Mouse (Mus musculus) liver, embryonic 12.5 days (tissue): ENCODE data around the gene Men1. TPM values are rescaled to one million over a fixed set of nuclear protein-coding genes. Genes with fewer than 3 reads are reported as not detected.
"Not testable (repeated sequence)": the region's sequence is repeated elsewhere in the genome, so short reads cannot be mapped to it uniquely, and the experiment has no call there.

Experiments
- ATAC-seq: fragments of 200-750 bp; cut with Nextera tagmentation; 2 replicates; pipeline ENCODE4 v1.8.0; 2017; ENCODE audit warnings: moderate number of reproducible peaks, mild to moderate bottlenecking, moderate library complexity
- H3K27ac ChIP-seq: fragments of 300-500 bp; sonication (generic); 2 replicates; pipeline ENCODE4 v1.5.1; 2016; ENCODE audit warnings: mild to moderate bottlenecking
- H3K27me3 ChIP-seq: fragments of 300-500 bp; sonication (generic); replicated peaks from 2 replicates; pipeline ENCODE4 v1.6.1; 2016; ENCODE audit warnings: mild to moderate bottlenecking, moderate library complexity
- H3K36me3 ChIP-seq: fragments of 300-500 bp; sonication (generic); 2 replicates; pipeline ENCODE4 v1.6.1; 2016; ENCODE audit warnings: mild to moderate bottlenecking, moderate library complexity
- H3K4me1 ChIP-seq: fragments of 300-500 bp; sonication (generic); 2 replicates; pipeline ENCODE4 v1.6.1; 2016
- H3K4me2 ChIP-seq: fragments of 300-500 bp; sonication (generic); 2 replicates; pipeline ENCODE4 v1.6.1; 2016; ENCODE audit warnings: mild to moderate bottlenecking, moderate library complexity
- H3K4me3 ChIP-seq: fragments of 300-500 bp; sonication (generic); 2 replicates; pipeline ENCODE4 v1.5.1; 2016; ENCODE audit warnings: mild to moderate bottlenecking, moderate library complexity
- H3K9ac ChIP-seq: fragments of 300-500 bp; sonication (generic); 2 replicates; pipeline ENCODE4 v1.6.1; 2016; ENCODE audit warnings: mild to moderate bottlenecking, moderate library complexity
- H3K9me3 ChIP-seq: fragments of 300-500 bp; sonication (generic); replicated peaks from 2 replicates; pipeline ENCODE4 v1.6.1; 2016; ENCODE audit warnings: mild to moderate bottlenecking, moderate library complexity
- WGBS: fragments of 180-500 bp; shearing (Covaris S2); methylation state at CpG from one replicate; pipeline ENCODE4 v1.1.7; 2016; ENCODE audit not compliant: insufficient replicate concordance; 5-methylcytosine and 5-hydroxymethylcytosine counted together
- polyA plus RNA-seq: library from polyadenylated mRNA; unstranded; fragments of >200 nt; fragmentation: Nextera tagmentation; extraction: Ambion mirVana; gene quantifications from 2 replicates; pipeline ENCODE4 v1.2.1, GENCODE M21; 2016

Gene Men1
- 48.6 and 49.4 TPM in 2 replicates for polyA plus RNA-seq

DNA sequence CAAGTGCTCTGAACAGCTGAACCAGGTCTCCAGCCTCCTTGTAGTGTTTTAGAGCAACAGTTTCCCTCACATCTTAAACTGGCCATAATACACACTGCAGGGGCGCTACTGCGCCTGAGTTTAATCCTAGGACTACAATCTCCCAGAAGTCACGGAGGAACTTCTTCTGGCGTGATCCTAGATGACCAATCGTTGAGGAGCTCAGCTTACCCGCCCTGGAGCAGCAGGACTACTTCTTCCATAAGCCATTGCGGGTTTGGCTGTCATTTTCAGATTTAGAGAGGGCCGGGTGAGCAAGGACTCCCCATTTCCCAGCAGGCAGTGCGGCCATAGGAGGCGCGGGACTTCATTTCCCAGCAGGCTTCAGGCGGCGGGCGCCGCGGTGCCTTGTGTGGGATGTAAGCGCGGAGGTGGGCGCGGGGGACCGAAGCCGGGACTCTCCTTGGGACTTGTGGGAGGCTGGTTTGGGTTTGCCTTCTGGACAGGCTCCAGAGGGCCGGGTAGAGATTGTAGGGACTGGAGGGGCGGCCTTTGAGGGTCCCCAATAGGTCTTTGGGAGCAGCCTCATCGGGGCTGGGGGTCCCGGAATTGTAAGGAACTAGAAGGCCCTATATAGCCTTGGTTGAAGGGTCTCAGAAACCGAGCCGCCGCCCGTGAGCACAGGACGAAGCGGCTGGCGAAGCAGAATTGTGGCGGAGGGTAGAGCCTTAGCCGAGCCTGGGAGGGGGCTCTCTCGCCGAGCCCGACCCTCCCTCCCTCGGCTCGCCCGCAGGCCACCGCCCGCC, at the start of gene Men1:
Men1 (plus strand) TSS at position 307 of the 785 bp plus-strand sequence.
- Histone ChIP-seq H3K4me2 (peak within 1 kb of the TSS; percentile 97), H3K27me3 (no peaks in the 10 kb centered on the region), H3K4me3 (peak within 1 kb of the TSS; percentile 82), H3K27ac (peak within 1 kb of the TSS; percentile 85), H3K9ac (peak within 1 kb of the TSS; percentile 88), H3K4me1 (peaks cover 62% of the 10 kb centered on the region), H3K36me3 (peaks cover 33% of the 10 kb centered on the region), H3K9me3 (no peaks in the 10 kb centered on the region)
- 2% methylated on average over 43 of the region's 43 CpGs for WGBS
- ATAC-seq = peak; percentile 87

DNA sequence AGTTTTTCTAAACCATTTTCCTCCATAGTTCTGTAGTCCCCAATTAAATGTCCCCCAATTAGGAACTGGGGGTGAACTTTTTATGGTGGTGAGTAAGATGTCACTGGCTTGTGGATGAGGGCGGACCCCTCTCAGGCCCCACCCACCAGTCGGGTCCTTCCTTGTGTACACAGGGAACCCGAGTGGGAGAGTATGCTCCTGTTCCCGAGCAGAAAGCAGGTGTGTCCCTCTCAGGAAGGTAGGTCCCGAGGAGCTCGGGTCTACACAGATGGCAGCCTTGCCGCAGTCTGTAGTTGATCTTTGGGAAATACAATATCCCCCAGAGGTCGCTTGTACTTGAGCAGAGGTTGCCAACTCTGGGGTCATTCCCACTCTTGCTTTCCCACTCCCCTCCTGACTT, 49.6 kb upstream of the Men1 start:
- WGBS = 22% methylated on average over 8 of the region's 8 CpGs
- Histone ChIP-seq H3K27ac (peak overlapping the region; percentile 98), H3K9me3 (no peaks in the 10 kb centered on the region), H3K27me3 (no peaks in the 10 kb centered on the region), H3K4me3 (peak overlapping the region; percentile 37), H3K4me1 (peaks cover 100% of the 10 kb centered on the region), H3K36me3 (peaks cover 96% of the 10 kb centered on the region), H3K4me2 (peak overlapping the region; percentile 70), H3K9ac (peak overlapping the region; percentile 71)
- peak; percentile 29; the same call in 1 of the 2 replicates for ATAC-seq

DNA sequence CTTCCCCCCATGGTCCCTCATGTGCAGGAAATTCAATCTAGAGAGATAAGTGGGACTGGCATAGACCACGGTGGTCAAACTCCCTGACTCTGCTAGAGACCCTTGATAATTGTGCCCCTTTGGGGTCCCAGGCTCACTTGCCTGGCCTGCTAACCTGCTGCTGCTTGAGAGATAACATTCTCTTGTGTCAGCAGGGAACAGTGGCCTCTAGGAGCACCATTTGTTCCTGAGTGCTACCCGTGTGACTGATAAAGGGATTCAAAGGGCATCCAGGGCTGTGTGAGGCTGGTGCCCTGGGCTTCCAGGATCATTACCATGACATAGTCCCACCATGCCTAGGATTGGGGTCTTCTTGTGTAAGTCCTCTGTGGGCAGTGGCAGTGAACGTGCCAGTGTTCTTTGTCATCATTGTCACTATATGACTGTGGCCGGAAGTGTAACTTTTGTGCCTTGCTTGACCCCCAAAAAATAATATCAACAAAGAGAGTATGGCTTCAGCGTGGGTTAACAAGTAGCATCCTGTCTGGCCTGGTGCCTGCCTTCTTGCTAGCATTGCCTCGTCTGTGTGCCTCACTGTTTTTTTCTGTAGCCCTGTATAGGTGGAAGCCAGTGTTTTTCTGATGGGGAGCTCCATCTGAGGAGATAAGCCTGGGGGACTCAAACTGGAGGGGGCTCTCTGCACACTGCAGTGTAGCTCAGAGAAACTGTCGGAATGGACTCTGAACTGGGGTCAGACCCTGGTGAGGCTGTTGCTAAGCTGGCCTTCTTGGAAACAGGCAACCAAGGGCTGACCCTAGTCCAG, 48.9 kb upstream of the Men1 start:
- Histone ChIP-seq H3K9me3 (no peaks in the 10 kb centered on the region), H3K27ac (peak overlapping the region; percentile 98), H3K36me3 (peaks cover 92% of the 10 kb centered on the region), H3K27me3 (no peaks in the 10 kb centered on the region), H3K4me1 (peaks cover 99% of the 10 kb centered on the region), H3K9ac (peak overlapping the region; percentile 71), H3K4me2 (peak overlapping the region; percentile 70), H3K4me3 (peak overlapping the region; percentile 37)
- WGBS = 23% methylated on average over 7 of the region's 7 CpGs
- peak; percentile 66 for ATAC-seq

DNA sequence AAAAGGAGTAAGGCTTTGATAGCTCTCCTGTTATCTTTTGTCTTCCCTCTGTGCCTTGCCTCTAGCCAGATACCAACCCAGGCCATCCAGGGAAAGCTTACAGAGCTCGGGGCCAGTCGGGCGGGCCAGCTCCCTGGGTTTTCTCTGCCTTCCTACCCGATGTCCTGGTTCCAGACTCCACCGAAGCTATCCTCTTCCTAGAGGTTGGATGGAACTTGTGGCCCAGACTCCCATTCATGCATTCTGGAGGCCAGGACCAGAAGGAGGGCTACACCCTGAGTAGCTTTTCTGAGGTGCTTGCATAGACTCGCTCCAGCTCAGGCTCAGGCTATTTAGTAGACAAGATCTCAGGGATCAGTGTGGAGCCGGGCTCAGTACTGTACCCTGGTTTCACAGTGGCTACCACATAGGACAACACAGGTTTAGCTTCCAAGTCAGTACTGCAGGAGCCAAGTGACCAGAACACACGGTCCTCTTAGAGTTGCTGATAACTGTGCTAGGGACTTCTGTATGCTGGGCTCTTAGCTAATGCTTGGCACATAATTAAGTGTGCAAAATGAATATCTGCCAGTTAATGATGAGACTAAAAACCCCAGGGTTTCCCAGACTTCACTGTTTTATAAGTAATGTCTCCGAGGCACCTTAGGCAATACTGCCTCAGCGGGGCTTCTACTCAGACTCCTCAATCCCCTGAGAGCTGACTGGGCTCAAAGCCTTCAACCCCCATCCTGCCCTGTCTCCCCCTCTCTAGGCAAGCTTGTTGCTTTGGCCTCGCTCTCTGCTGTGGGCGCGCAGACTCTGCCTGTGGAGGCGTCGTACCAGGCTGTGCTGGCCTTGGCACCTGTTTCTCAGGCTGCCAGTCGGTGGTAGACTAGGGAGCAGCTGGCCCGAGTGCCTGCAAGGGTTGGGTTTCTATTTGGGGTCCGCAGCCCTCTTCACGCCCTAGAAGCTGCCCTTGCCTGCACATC, 48.1 kb upstream of the Men1 start:
- Histone ChIP-seq H3K4me3 (peak overlapping the region; percentile 37), H3K9me3 (no peaks in the 10 kb centered on the region), H3K36me3 (peaks cover 91% of the 10 kb centered on the region), H3K27me3 (no peaks in the 10 kb centered on the region), H3K4me1 (peaks cover 99% of the 10 kb centered on the region), H3K27ac (peak overlapping the region; percentile 98), H3K9ac (peak overlapping the region; percentile 71), H3K4me2 (peak overlapping the region; percentile 70)
- 66% methylated on average over 19 of the region's 19 CpGs for WGBS
- ATAC-seq = peak; percentile 50; the same call in 1 of the 2 replicates

DNA sequence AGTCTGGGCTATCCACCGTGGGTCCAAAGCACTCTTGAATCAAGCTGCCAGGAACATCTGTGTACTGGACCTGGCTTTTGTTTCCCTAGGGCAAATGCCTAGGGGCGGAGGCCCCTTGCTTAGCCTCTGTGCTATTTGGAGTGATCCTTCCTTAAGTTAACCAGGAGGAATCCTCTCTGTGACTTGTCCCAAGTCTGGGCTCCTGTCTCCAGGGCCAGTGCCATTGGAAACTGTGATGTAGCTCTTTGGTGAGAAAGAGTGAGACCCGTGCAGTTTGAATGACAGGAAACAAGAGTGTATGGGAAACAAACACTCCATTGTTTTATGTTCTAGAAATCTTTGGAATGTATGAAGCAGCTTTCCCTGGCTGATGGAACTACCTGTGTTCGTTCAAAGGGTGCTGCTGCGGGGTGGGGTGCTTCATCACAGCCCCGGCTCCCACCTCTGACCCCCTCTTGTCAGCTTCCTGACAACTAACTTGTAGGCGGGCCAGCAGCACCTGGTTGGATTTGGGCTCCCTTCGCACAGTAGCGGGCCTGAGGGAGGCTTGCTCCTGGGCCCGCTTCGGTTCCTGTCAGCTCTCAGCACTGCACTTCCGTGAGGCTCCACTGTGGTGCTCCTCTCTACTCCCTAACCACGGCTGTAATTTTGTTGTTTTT, 46.4 kb upstream of the Men1 start:
- ATAC-seq = no peak
- WGBS = 69% methylated on average over 13 of the region's 13 CpGs
- Histone ChIP-seq H3K4me3 (no peak overlapping the region), H3K4me2 (peak overlapping the region; percentile 18; the same call in 1 of the 2 replicates), H3K9ac (0 out of 2 replicates have a peak overlapping the region, but pooled peaks have one; percentile 2), H3K27ac (peak overlapping the region; percentile 67), H3K27me3 (no peaks in the 10 kb centered on the region), H3K4me1 (peaks cover 95% of the 10 kb centered on the region), H3K36me3 (peaks cover 89% of the 10 kb centered on the region), H3K9me3 (no peaks in the 10 kb centered on the region)

DNA sequence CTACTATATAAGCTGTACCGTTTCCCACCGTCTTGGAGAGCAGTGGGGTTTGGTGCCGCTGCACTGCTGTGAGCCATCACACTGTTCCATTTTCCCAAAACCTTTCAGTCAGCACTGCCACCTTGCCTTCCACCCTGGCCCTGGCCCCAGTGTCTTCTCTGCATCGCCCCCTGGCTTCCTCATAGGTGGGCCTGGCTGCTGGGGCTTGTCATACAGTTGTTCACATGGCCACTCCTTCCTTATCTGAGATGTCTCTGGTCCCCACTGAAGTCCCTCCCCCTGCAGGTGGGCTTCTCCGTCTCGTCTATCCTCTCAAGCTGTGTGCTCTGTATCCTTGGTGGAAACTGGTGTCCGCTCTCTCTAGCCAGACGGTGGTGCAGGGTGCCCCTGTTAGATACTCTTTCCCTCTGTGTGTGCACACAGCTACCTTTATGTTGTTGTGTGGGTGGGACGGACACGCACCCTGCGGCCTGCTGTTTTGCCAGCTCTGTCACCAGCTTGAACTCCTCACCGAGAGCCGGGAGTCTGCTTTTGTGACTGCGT, 45.0 kb upstream of the Men1 start:
- peaks cover 92% of the 10 kb centered on the region for H3K36me3 ChIP-seq
- peak overlapping the region; percentile 94 for H3K27ac ChIP-seq
- no peaks in the 10 kb centered on the region for H3K9me3 ChIP-seq
- 74% methylated on average over 14 of the region's 14 CpGs for WGBS
- H3K4me2 ChIP-seq = peak overlapping the region; percentile 23; the same call in 1 of the 2 replicates
- peak overlapping the region; percentile 42 for H3K9ac ChIP-seq
- H3K27me3 ChIP-seq = no peaks in the 10 kb centered on the region
- ATAC-seq = no peak
- no peak overlapping the region for H3K4me3 ChIP-seq
- peaks cover 83% of the 10 kb centered on the region for H3K4me1 ChIP-seq

DNA sequence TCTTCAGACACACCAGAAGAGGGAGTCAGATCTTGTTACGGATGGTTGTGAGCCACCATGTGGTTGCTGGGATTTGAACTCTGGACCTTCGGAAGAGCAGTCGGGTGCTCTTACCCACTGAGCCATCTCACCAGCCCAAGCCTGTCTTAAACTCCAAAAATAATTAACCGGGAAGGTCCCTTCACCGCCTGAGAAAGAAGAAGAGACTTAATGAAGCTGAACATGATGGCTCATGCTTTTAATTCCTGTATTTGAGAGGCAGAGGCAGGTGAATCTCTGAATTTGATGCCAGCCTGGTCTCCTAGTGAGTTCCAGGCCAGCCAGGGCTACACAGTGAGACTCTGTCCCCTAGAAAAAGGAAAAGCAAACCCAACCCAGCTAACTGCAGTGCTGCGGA, 44.1 kb upstream of the Men1 start:
- 70% methylated on average over 5 of the region's 6 CpGs for WGBS
- peak overlapping the region; percentile 54 for H3K4me2 ChIP-seq

DNA sequence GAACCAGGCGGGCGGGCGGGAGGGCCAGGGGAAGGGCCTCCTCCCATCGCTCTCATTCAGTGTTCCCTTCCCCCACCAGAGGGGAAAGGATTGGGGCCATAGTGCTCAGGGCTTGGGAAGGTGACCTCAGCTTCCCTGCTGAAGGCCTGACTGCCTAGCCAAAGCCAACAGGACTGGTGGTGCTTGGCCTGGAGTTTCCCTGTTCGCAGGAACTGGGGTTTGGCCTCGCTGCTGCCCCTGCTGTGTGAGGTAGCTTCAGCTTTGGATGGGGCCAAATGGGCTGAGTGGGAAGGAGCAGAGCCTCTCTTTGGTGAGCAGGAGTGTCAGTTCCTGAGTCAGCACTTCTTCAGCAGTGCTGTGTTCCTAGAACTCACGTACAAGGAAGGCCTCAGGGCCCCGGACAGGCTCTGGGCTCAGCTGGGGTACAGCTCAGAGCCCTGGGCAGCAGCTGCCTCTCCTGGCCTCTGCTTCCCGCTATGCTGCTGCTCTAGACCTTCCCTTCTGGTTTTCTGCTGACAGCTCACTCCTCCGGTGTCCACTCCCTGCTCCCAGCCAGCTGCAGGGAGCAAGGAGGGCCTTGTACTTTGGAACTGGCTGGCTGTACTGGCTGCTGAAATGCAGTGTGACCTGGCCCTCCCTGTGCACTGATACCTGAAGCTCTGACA, 43.5 kb upstream of the Men1 start:
- H3K4me3 ChIP-seq = peak overlapping the region; percentile 16; the same call in 1 of the 2 replicates
- peaks cover 83% of the 10 kb centered on the region for H3K4me1 ChIP-seq
- peak overlapping the region; percentile 94 for H3K27ac ChIP-seq
- H3K27me3 ChIP-seq = no peaks in the 10 kb centered on the region
- WGBS = 33% methylated on average over 10 of the region's 10 CpGs
- H3K4me2 ChIP-seq = peak overlapping the region; percentile 54
- ATAC-seq = peak; percentile 76
- H3K36me3 ChIP-seq = peaks cover 92% of the 10 kb centered on the region
- H3K9me3 ChIP-seq = no peaks in the 10 kb centered on the region
- H3K9ac ChIP-seq = peak overlapping the region; percentile 64

More for the DNA sequence above, 44.1 kb upstream of the Men1 start:
- ATAC-seq, H3K27me3 ChIP-seq, H3K9me3 ChIP-seq: not testable (repeated sequence)
- H3K4me1 ChIP-seq = peaks cover 83% of the 10 kb centered on the region
- peak overlapping the region; percentile 94 for H3K27ac ChIP-seq
- H3K4me3 ChIP-seq = peak overlapping the region; percentile 16; the same call in 1 of the 2 replicates
- peaks cover 92% of the 10 kb centered on the region for H3K36me3 ChIP-seq
- H3K9ac ChIP-seq = peak overlapping the region; percentile 64

DNA sequence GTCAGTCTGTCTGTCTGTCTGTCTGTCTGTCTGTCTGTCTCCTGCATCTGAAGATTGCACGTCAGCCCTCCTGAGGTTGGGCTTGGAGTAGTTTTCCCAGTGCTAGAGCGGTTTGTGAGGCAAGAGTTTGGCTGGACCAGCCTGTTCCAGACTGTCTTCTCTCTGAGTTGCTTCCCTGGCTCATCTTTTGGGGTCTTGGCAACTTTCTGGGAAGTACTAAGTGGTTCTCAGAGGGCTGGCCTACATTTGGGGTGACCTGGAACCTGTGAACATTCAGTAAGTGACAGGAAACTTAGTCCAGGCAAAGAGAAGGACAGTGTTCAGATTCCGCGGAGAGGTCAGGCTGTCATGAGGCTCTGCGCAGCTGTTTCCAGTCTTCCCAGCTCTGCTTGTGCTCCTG, 42.5 kb upstream of the Men1 start:
- no peak for ATAC-seq
- H3K9me3 ChIP-seq = no peaks in the 10 kb centered on the region
- 89% methylated on average over 5 of the region's 5 CpGs for WGBS
- H3K27ac ChIP-seq = peak overlapping the region; percentile 94
- H3K9ac ChIP-seq = peak overlapping the region; percentile 64; the same call in 1 of the 2 replicates
- H3K36me3 ChIP-seq = peaks cover 92% of the 10 kb centered on the region
- H3K4me2 ChIP-seq = no peak overlapping the region
- peaks cover 83% of the 10 kb centered on the region for H3K4me1 ChIP-seq
- no peak overlapping the region for H3K4me3 ChIP-seq
- no peaks in the 10 kb centered on the region for H3K27me3 ChIP-seq

DNA sequence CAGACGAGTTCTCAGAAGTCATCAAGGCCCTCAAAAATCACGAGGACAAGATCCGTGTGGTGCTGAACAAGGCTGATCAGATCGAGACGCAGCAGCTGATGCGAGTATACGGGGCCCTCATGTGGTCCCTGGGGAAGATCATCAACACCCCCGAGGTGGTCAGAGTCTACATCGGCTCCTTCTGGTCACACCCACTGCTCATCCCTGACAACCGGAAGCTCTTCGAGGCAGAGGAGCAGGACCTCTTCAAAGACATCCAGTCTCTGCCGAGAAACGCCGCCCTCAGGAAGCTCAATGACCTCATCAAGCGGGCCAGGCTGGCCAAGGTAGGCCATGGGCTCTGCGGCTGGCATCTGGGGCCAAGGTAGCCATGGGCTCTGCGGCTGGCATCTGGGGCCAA, 40.5 kb upstream of the Men1 start:
- no peaks in the 10 kb centered on the region for H3K9me3 ChIP-seq
- no peaks in the 10 kb centered on the region for H3K27me3 ChIP-seq
- 88% methylated on average over 17 of the region's 17 CpGs for WGBS
- peaks cover 93% of the 10 kb centered on the region for H3K36me3 ChIP-seq
- no peak for ATAC-seq
- no peak overlapping the region for H3K4me2 ChIP-seq
- peaks cover 83% of the 10 kb centered on the region for H3K4me1 ChIP-seq
- no peak overlapping the region for H3K4me3 ChIP-seq
- 0 out of 2 replicates have a peak overlapping the region, but pooled peaks have one; percentile 53 for H3K27ac ChIP-seq
- H3K9ac ChIP-seq = no peak overlapping the region
